Comparison of ENCODE assay signal across 26 mouse cellular contexts in genomic region chr17:40812259-40812658, GRCm38 (mm10). TPM values are rescaled to one million over a fixed set of nuclear protein-coding genes. Genes with fewer than 3 reads are reported as not detected.
DNase-seq lines count a peak whose midpoint lies in the region; ATAC-seq and TF ChIP-seq lines count a peak whose summit lies in the region.
"Had no signal": no experiment of that assay in that cellular context is flagged by ENCODE, and none has a peak within 500 bp of the region (broad histone marks: within the 10 kb centered on the region; RNA-seq: fewer than 3 reads in every experiment).

No protein-coding gene starts in this region.

- ATAC-seq in heart, embryonic 12.5 days (ENCODE audit: insufficient number of reproducible peaks, low FRiP score) = peak; percentile 71; the same call in 1 of the 2 replicates
- peak; percentile 36; the same call in 1 of the 2 replicates for ATAC-seq in liver, embryonic 16.5 days (ENCODE audit: low read depth)
- ATAC-seq: CD4-positive, CD25-positive, alpha-beta regulatory T cell, adult 4 months; forebrain, embryonic 15.5 days had no signal

- no peaks in the 10 kb centered on the region for H3K9me3 ChIP-seq in heart, embryonic 12.5 days (replicated peaks)
- no peaks in the 10 kb centered on the region for H3K9me3 ChIP-seq in erythroblast, embryonic 14.5 days (ENCODE audit: control insufficient read depth, low read length)
- H3K9me3 ChIP-seq in liver, embryonic 16.5 days (replicated peaks; ENCODE audit: control insufficient read depth, low read length) = no peaks in the 10 kb centered on the region
- H3K9me3 ChIP-seq: embryonic facial prominence, embryonic 13.5 days; forebrain, embryonic 15.5 days; heart, embryonic 10.5 days; heart, embryonic 15.5 days; hindbrain, embryonic 10.5 days had no signal

- H3K27me3 ChIP-seq in heart, embryonic 12.5 days (replicated peaks) = no peaks in the 10 kb centered on the region
- H3K27me3 ChIP-seq in erythroblast, embryonic 14.5 days (ENCODE audit: control insufficient read depth) = no peaks in the 10 kb centered on the region
- no peaks in the 10 kb centered on the region for H3K27me3 ChIP-seq in liver, embryonic 16.5 days (ENCODE audit: control insufficient read depth, insufficient read depth, low read depth, low read length)
- H3K27me3 ChIP-seq: embryonic facial prominence, embryonic 13.5 days; forebrain, embryonic 15.5 days; heart, embryonic 15.5 days had no signal

- TF ChIP-seq CTCF in bone marrow, adult 2 months (IDR thresholded peaks at IDR 0.05; ENCODE audit: control insufficient read depth, insufficient read depth, low read length) = no peak

- 59% methylated on average over 2 of the region's 2 CpGs for WGBS in heart, embryonic 12.5 days
- WGBS in bone marrow, adult 2 months = 61% methylated on average over 2 of the region's 2 CpGs
- 22% methylated on average over 2 of the region's 2 CpGs for WGBS in liver, embryonic 16.5 days (ENCODE audit: insufficient replicate concordance)

- H3K9ac ChIP-seq in heart, embryonic 12.5 days = no peak overlapping the region
- no peak overlapping the region for H3K9ac ChIP-seq in liver, embryonic 16.5 days (ENCODE audit: low read depth, low read length)
- H3K9ac ChIP-seq: embryonic facial prominence, embryonic 13.5 days; forebrain, embryonic 15.5 days; heart, embryonic 15.5 days; hindbrain, embryonic 14.5 days had no signal

- H3K36me3 ChIP-seq in heart, embryonic 12.5 days = no peaks in the 10 kb centered on the region
- H3K36me3 ChIP-seq in erythroblast, embryonic 14.5 days (ENCODE audit: control insufficient read depth) = peaks cover 48% of the 10 kb centered on the region
- H3K36me3 ChIP-seq in liver, embryonic 16.5 days (ENCODE audit: control insufficient read depth, insufficient read depth) = no peaks in the 10 kb centered on the region; the same call in 1 of the 2 replicates
- H3K36me3 ChIP-seq: embryonic facial prominence, embryonic 13.5 days; forebrain, embryonic 15.5 days; heart, embryonic 10.5 days; heart, embryonic 15.5 days; hindbrain, embryonic 10.5 days had no signal

- no peak for DNase-seq in heart, postnatal 4 days
- DNase-seq in spleen, postnatal 10 days (ENCODE audit: low spot score in 2 of 2) = no peak
- no peak for DNase-seq in spleen, adult 18-20 months
- no peak for DNase-seq in cerebellum, adult 11-12 months
- DNase-seq: adrenal gland, adult 2 months; adrenal gland, postnatal 25 days; B cell, adult 2 months; cerebellum, adult 18-20 months; cerebellum, adult 9-11 months; cerebellum, postnatal 36 days; gastrocnemius, postnatal 10 days; heart, adult 18-20 months; heart, postnatal 14 days had no signal

- H3K4me2 ChIP-seq in heart, embryonic 12.5 days = no peak overlapping the region
- no peak overlapping the region for H3K4me2 ChIP-seq in liver, embryonic 16.5 days (ENCODE audit: low read depth, low read length)
- H3K4me2 ChIP-seq: embryonic facial prominence, embryonic 13.5 days; forebrain, embryonic 15.5 days; heart, embryonic 15.5 days; hindbrain, embryonic 14.5 days had no signal

- H3K27ac ChIP-seq in heart, embryonic 12.5 days (ENCODE audit: poor library complexity, severe bottlenecking) = no peak overlapping the region
- no peak overlapping the region for H3K27ac ChIP-seq in bone marrow, adult 2 months (ENCODE audit: control insufficient read depth, insufficient read depth, low read depth, low read length, poor library complexity)
- no peak overlapping the region for H3K27ac ChIP-seq in liver, embryonic 16.5 days (ENCODE audit: low read length)
- H3K27ac ChIP-seq: embryonic facial prominence, embryonic 13.5 days; forebrain, embryonic 15.5 days; heart, embryonic 10.5 days; heart, embryonic 15.5 days; hindbrain, embryonic 10.5 days; hindbrain, embryonic 14.5 days had no signal

- H3K4me3 ChIP-seq in heart, embryonic 12.5 days = no peak overlapping the region
- H3K4me3 ChIP-seq in bone marrow, adult 2 months (replicated peaks; ENCODE audit: control insufficient read depth, low read depth, low read length) = peak overlapping the region; percentile 28
- peak overlapping the region; percentile 71 for H3K4me3 ChIP-seq in erythroblast, embryonic 14.5 days (replicated peaks)
- H3K4me3 ChIP-seq in liver, embryonic 16.5 days (ENCODE audit: low read depth, low read length) = no peak overlapping the region
- H3K4me3 ChIP-seq: embryonic facial prominence, embryonic 13.5 days; forebrain, embryonic 15.5 days; heart, embryonic 10.5 days; heart, embryonic 15.5 days; hindbrain, embryonic 10.5 days had no signal

- no peak for TF ChIP-seq POLR2A in bone marrow, adult 2 months (IDR thresholded peaks at IDR 0.05; ENCODE audit: borderline replicate concordance, control insufficient read depth, low read depth, low read length)

- H3K4me1 ChIP-seq in heart, embryonic 12.5 days (replicated peaks) = no peaks in the 10 kb centered on the region
- H3K4me1 ChIP-seq in bone marrow, adult 2 months (ENCODE audit: control insufficient read depth, insufficient read depth, low read length) = no peaks in the 10 kb centered on the region
- peaks cover 68% of the 10 kb centered on the region for H3K4me1 ChIP-seq in erythroblast, embryonic 14.5 days (ENCODE audit: control insufficient read depth)
- peaks cover 20% of the 10 kb centered on the region for H3K4me1 ChIP-seq in liver, embryonic 16.5 days (ENCODE audit: control insufficient read depth, low read depth, low read length)
- H3K4me1 ChIP-seq: embryonic facial prominence, embryonic 13.5 days; forebrain, embryonic 15.5 days; heart, embryonic 10.5 days; heart, embryonic 15.5 days; hindbrain, embryonic 10.5 days had no signal

RNA-seq across cellular contexts. Expression of gene Rhag, which starts 1.3 kb away (rescaled TPM):
- 9.7 and 14.1 TPM in 2 replicates for polyA plus RNA-seq in heart, embryonic 12.5 days (2016; fragmentation: Nextera tagmentation; extraction: Ambion mirVana)
- total RNA-seq in heart, postnatal 4 days (2021) = 1 to 10 TPM in 1 of 2 experiments, under 1 TPM in 1; 0.21 to 1.1 TPM
- polyA plus RNA-seq in bone marrow, adult 2 months (2011; ENCODE audit: insufficient read depth, insufficient read length, low replicate concordance, missing spikeins) = 37.6 and 108 TPM in 2 replicates
- polyA plus RNA-seq in erythroblast, embryonic 14.5 days (2012) = 6.6 and 13.1 TPM in 2 replicates
- polyA plus RNA-seq in liver, embryonic 16.5 days (2015; fragmentation: Nextera tagmentation; extraction: Ambion mirVana) = 223 and 224 TPM in 2 replicates
- total RNA-seq: adrenal gland, adult 2 months; adrenal gland, postnatal 25 days; heart, adult 18-20 months had no signal
- polyA plus RNA-seq: adrenal gland, adult 2 months; CD4-positive, CD25-positive, alpha-beta regulatory T cell, adult 4 months had no signal

RNA-seq across cellular contexts. Expression of gene Crisp2, which starts 5.5 kb away (rescaled TPM):
- polyA plus RNA-seq in heart, embryonic 12.5 days (2016; fragmentation: Nextera tagmentation; extraction: Ambion mirVana) = not detected in 2 replicates
- total RNA-seq in heart, postnatal 4 days (2021) = not detected
- polyA plus RNA-seq in bone marrow, adult 2 months (2011; ENCODE audit: insufficient read depth, insufficient read length, low replicate concordance, missing spikeins) = 3.0 TPM in 1 of 2 replicates, not detected in the other
- polyA plus RNA-seq in erythroblast, embryonic 14.5 days (2012) = not detected in 2 replicates
- 0.08 and 0.27 TPM in 2 replicates for polyA plus RNA-seq in liver, embryonic 16.5 days (2015; fragmentation: Nextera tagmentation; extraction: Ambion mirVana)
- total RNA-seq: adrenal gland, adult 2 months; adrenal gland, postnatal 25 days; gastrocnemius, postnatal 10 days; gastrocnemius, postnatal 4 days; heart, adult 18-20 months; heart, postnatal 14 days had no signal
- polyA plus RNA-seq: adrenal gland, adult 2 months; CD4-positive, CD25-positive, alpha-beta regulatory T cell, adult 4 months; embryonic facial prominence, embryonic 13.5 days; forebrain, embryonic 11.5 days; forebrain, embryonic 15.5 days; heart, embryonic 10.5 days; heart, embryonic 15.5 days; hindbrain, embryonic 10.5 days; hindbrain, embryonic 14.5 days had no signal

Comparison
In these comparisons a context has a peak if more than half of its experiments do, and no peak if none do; other contexts are left out.
1. H3K4me3 ChIP-seq: peak in bone marrow, adult 2 months (single experiment) and erythroblast, embryonic 14.5 days (single experiment); none in heart, embryonic 12.5 days (single experiment) and liver, embryonic 16.5 days (single experiment).